Mouse (Mus musculus) heart, postnatal 25 days (tissue): ENCODE results near the gene Cacna2d3. TPM values are rescaled to one million over a fixed set of nuclear protein-coding genes. Genes with fewer than 3 reads are reported as not detected.

Experiments used
- DNase-seq: peaks from one replicate; pipeline ENCODE4 v3.0.0; 2022; ENCODE audit warnings: low spot score
- intact Hi-C: fragments of 180-260 bp; cut with DNase I; formaldehyde crosslinking; loops from one replicate; pipeline ENCODE4 v1.15.1; 2025
- total RNA-seq, 2 experiments: library from RNA; stranded (reverse); gene quantifications; 2 replicates each; pipeline ENCODE4 v1.2.3; 2021

The Cacna2d3 gene
- total RNA-seq, 2 experiments from 2014 or later = 0.31 to 0.60 TPM

GRCm38 (mm10) chr14:29296185-29296754 is 425.4 kb downstream of the Cacna2d3 start:
- no peak for DNase-seq
- intact Hi-C loops = no loop called here

DNA sequence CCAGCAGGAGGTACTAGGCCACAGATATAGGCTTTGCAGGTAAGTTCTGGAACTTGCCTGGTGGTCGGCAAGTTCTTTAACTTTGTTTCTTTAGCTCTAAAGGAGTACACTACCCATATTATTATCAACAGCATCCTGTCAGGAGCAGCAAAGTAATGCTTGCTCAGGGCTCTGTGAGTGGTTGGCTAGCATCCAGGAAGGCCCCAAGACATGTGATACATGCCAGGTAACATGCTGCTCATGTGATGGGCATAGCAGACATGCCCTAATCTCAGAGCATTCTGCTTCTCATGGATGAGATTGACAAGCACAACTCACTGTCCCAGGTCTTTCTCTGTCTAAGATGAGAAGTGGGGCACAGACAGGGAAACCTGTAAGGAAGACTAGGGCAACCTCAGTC is 442.8 kb downstream of the Cacna2d3 start:
- no peak for DNase-seq
- intact Hi-C loops = no loop called here

DNA sequence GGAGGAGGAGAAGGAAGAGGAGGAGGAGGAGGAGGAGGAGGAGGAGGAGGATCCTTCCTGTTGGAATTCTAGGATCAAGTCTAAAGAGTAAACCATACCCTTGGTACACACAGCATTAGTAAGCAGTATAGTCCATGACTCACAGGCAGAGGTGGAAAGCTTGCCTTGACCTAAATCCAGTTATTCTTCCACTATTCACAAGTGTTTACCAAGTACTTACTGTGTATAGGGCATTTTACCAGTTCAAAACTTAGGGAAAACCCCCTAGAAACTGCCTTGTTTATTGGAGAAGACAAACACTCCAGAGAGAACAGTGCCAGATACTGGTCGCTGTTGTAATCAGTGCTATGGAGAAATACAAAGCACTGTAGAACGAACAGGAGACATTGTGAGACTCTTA is 443.3 kb downstream of the Cacna2d3 start:
- no peak for DNase-seq
- intact Hi-C loops = no loop called here

DNA sequence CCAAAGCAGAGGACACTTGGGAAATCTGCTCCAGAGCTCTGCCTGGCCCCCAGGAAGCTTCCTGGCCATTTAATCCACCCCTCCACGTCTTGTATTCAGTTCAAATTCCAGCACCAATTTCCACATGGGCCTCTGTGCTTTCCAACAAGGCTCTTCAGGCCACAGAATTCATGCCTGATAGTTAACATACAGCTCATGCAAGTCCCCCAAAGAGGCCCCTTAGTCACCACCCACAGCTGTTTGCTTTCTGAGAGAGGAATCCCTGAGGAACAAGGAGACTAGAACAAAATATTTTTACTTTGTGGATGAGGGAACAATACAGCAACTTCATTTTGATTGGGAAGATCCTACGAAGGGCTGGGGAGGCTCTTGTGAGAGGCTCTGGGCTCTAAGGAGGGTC is 444.0 kb downstream of the Cacna2d3 start:
- intact Hi-C loops = no loop called here

DNA sequence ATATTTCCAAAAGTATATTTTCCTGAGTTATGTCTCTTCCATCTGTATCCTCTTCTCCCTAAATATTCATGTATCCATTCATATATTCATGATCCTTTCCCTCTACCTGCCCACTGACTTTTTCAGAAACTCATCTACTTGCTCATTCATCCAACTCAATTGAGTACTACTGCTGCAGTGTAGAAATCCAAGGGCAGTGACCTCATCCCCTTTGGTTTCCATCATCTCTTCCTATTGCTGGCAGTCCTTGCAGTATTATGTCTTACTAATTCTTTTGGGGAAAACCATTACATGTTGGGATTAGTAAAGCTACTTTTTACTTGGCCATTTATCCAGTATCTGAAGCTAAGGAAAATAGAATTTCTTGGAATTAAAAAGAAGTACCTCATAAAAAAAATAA is 447.8 kb downstream of the Cacna2d3 start:
- intact Hi-C loops = no loop called here
- DNase-seq = no peak

More for the DNA sequence above, 444.0 kb downstream of the Cacna2d3 start:
- no peak for DNase-seq

DNA sequence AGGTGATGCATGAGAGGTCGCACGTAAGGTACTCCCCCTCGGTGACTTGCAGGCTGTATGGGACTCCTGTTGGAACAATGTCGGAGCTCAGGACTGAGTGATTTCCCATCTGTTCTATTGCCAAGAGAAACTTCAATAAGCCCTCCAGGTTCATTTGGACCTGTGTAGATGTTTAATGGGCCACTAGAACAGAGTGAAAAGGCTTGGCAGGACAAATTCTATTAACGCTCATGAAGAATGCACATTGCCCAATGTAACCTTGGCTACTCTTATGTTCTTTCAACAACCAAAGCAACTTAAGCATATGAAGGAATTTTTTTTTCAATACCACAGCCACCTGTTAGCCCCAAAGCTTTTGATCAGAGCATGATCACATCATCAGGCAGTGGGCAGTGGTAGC is 451.1 kb downstream of the Cacna2d3 start:
- intact Hi-C loops = no loop called here
- no peak for DNase-seq

- DNase-seq = no peak
- intact Hi-C loops = no loop called here
Measured at GRCm38 (mm10) chr14:29269816-29270215, 451.8 kb downstream of the Cacna2d3 start.

GRCm38 (mm10) chr14:29268609-29269008 is 453.1 kb downstream of the Cacna2d3 start:
- no peak for DNase-seq
- intact Hi-C loops = no loop called here

GRCm38 (mm10) chr14:29267233-29267874 is 454.3 kb downstream of the Cacna2d3 start:
- intact Hi-C loops = no loop called here
- no peak for DNase-seq

DNA sequence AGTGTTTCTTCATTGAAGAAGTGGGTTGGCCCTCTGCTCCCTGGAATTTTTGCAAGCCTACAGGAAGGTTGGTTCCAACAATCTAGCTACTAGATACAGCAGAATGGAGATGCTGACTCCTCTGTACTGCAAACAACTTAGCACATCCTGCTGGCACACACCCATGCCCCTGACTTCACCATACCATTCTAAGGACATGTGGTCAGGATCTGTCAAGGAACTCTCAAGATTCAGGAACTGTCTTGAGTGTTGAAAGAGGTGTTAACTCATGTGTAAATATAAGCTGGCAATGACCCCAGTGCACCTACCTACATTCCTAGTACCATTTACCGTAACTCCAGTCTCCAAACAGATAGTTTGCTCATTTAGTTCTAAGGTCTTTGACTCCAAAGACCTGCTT is 461.0 kb downstream of the Cacna2d3 start:
- no peak for DNase-seq
- intact Hi-C loops = no loop called here

DNA sequence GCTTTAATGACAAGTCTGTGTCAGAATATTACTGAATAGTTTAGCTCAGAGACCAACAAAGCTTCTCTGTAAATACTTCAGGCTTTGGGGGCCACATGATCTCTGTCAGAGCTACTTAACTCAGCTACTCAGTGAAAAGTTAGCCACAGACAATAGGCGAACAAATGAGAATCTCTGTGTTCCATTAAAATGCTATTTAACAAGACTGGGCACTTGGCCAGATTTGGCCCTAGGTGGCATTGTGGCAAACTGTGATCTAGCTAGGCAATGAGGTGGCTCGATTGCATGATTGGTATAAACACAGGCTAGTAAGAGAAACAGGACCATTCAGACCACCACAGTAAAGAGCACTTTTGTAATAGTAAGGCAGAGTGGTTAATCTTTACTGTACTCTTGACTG is 478.1 kb downstream of the Cacna2d3 start:
- intact Hi-C loops = no loop called here
- DNase-seq = no peak

DNA sequence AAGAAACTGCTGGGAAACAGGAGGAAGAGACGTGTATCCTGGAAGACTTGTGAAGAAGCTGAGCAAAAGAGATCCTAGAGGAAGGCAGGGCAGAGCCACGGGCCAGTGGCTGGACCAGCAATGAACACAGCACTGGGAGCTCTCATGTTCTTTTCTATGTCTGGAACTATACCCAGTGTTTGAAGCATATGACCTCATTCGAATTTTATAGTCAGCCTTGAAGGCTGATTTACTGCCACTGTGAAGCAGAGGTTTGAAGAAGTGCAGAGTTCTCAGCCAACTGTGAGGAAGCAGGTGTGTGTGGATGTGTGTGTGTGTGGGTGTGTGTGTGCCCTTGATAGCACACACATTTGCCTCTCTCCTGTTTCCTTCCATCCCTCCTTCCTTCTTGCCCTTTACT is 483.2 kb downstream of the Cacna2d3 start:
- DNase-seq = no peak
- intact Hi-C loops = no loop called here

DNA sequence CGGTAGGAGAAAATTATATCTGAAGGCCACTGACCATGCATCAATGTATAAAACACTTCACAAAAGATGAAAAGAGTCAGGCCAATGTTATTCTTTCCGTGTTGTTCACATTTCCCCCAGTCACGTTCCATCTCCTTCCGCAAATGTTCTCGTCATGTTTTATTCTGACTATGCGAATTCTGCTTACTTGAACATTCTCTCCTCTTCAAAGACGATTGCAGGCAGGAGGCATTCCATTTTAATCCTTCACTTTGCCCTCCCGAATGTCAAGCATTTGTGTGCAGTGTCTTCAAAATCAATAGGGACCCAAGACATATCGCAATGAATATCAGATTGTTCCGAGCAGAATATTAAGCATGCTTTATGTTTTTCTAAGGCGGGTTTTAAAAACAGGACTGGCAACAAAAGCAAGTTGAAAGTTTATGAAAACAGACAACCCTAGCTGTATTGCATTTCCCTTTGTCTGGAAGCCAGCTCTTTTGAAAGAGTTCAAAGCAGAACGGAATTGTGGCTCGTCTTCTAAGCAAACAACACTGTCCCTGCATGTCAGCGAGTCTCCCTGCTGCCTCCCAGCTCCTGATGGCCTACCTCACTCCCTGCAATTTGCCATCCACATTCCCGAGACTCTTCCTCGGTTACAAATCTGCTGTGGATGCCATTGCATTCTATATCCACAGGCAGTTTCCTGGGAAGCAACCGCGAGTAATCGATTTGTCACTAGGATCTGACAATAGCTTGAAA is 492.5 kb downstream of the Cacna2d3 start:
- DNase-seq = no peak
- intact Hi-C loops = no loop called here

DNA sequence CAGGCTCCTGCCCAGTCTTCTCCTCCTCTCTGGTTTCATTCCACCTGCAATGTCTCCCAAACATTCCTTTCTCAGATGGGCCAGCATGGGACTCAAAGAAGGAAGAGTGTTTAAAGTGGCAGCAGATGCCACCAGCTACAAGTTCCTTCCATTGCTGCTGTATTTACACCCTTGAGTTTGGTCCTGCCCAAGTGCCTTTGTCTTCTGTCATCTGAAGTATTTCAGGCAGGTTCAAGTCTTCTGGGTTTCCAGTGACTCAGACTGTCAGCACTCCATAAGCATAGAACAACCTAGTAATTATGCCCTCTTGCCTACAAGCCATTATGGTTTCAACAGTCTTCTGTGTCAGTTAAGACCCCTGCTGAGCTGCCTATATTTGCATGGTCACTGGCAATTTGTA is 493.2 kb downstream of the Cacna2d3 start:
- DNase-seq = no peak
- intact Hi-C loops = no loop called here

GRCm38 (mm10) chr14:29227959-29228358 is 493.7 kb downstream of the Cacna2d3 start:
- no peak for DNase-seq
- intact Hi-C loops = no loop called here

DNA sequence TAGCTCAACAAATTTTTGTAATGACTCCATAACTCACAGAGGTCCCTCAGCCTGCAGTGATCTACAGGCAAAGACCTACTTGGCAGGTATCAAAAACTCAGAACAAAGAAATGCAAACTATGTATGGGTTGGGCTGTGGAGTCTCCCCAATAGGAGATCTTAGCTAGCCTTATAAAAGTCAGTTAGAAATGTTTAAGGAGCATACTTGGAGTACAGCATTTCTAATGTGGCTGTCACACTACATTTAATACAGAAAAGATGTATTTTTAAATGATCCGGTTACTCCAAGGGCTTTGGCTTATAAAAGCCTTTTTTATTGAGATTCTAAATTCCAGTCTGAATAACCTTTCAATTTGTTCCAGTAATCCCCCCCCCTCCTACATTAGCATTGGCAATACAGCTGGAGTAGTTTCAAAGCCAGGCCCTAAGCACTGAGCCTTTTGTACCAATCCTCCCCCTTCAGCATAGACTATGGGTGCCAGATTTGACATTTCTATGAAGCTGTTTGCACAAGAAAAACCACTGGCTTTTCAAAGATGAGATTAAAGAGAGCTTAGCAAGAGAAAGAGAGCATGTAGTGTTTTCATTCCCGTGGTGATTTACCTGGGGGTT is 495.8 kb downstream of the Cacna2d3 start:
- no peak for DNase-seq
- intact Hi-C loops = no loop called here

- intact Hi-C loops = no loop called here
- no peak for DNase-seq
Measured at GRCm38 (mm10) chr14:29223012-29223411, 498.7 kb downstream of the Cacna2d3 start.

DNA sequence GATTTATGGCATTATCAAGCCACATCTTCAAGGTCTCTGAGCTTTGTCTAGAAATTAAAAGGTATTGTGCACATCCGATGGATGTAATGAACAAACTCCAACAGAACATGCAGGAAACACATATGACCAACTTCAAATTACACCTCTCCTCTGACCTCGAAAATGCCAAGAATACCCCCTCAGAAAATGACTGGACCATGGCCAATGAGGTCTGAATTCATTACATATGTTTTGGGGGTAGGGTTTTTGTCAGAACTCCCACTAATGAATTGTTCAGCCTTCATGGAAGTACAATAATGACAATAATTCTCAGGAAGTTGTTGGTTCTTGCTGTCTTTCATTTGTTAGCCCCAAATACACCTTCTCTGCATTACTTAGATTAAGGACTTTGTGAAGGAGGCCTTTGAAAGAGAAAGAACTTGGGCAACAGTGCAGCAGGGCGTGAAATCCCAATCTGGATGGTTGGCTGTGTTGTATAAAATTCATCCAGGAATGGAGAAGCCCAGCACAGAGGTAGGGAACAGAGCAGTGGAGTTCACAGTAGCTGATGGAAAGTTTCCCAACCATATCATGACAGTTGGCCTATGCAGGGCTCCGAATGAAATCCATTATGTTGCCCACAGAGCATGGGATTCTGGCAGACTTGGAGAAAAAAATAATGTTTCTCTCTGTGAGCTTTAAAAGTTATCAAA is 499.3 kb downstream of the Cacna2d3 start:
- intact Hi-C loops = no loop called here

DNA sequence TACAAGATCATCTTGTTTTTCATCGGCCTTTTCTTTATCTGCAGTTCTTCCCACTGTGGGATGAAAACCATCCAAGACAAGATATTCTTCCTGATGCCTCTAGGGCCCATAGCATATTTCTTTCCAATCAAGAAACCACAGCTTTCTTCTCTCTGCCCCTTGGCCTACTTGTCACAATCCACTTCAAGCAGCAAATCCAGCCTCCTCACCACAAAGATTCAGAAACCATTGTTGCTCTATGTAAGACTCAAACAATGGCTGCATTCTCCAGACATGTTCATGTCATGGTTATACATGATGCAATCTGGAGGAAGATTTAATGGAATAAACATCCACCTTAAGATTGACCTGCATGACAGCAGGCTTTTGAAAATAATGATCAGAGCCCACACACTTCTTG is 505.6 kb downstream of the Cacna2d3 start:
- intact Hi-C loops = no loop called here

More for the DNA sequence above, 499.3 kb downstream of the Cacna2d3 start:
- DNase-seq = no peak

DNA sequence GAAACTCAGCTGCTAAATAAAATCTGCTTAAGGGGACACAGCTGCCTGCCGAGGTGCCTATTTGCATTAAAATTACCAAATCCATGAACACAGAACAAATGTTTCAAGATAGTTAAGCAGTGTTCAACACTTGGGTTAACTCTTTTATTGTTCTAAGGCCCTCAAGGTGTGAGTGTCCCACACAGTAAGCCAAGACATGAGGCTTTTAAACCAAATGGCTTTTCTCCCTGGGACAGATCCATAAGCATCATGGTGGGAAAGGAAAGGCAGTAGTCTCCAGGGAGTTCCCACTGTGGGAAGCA is 516.7 kb downstream of the Cacna2d3 start:
- intact Hi-C loops = no loop called here
- no peak for DNase-seq

More for the DNA sequence above, 505.6 kb downstream of the Cacna2d3 start:
- no peak for DNase-seq
